Mouse (Mus musculus) midbrain, embryonic 15.5 days (tissue): ENCODE measurements around the gene Gm20388. TPM values are rescaled to one million over a fixed set of nuclear protein-coding genes. Genes with fewer than 3 reads are reported as not detected.

Source experiments
- ATAC-seq: fragments of 200-750 bp; cut with Nextera tagmentation; replicated peaks from 2 replicates; pipeline ENCODE4 v1.8.0; 2017; ENCODE audit warnings: moderate TSS enrichment
- H3K27ac ChIP-seq: fragments of 300-500 bp; sonication (generic); 2 replicates; pipeline ENCODE4 v1.5.1; 2015; ENCODE audit warnings: mild to moderate bottlenecking, inconsistent platforms
- H3K27me3 ChIP-seq: fragments of 300-500 bp; sonication (generic); replicated peaks from 2 replicates; pipeline ENCODE4 v1.6.1; 2015; ENCODE audit warnings: inconsistent platforms
- H3K36me3 ChIP-seq: fragments of 300-500 bp; sonication (generic); replicated peaks from 2 replicates; pipeline ENCODE4 v1.6.1; 2015; ENCODE audit warnings: inconsistent platforms
- H3K4me1 ChIP-seq: fragments of 300-500 bp; sonication (generic); 2 replicates; pipeline ENCODE4 v1.6.1; 2015; ENCODE audit warnings: inconsistent platforms
- H3K4me2 ChIP-seq: fragments of 300-500 bp; sonication (generic); 2 replicates; pipeline ENCODE4 v1.6.1; 2015; ENCODE audit warnings: inconsistent platforms, mild to moderate bottlenecking, moderate library complexity
- H3K4me3 ChIP-seq: fragments of 300-500 bp; sonication (generic); 2 replicates; pipeline ENCODE4 v1.5.1; 2015; ENCODE audit warnings: mild to moderate bottlenecking, inconsistent platforms
- H3K9ac ChIP-seq: fragments of 300-500 bp; sonication (generic); 2 replicates; pipeline ENCODE4 v1.6.1; 2015; ENCODE audit warnings: mild to moderate bottlenecking, inconsistent platforms
- H3K9me3 ChIP-seq: fragments of 300-500 bp; sonication (generic); 2 replicates; pipeline ENCODE4 v1.6.1; 2016; ENCODE audit warnings: inconsistent platforms
- WGBS: fragments of 180-500 bp; shearing (Covaris S2); methylation state at CpG from one replicate; pipeline ENCODE4 v1.1.7; 2015; ENCODE audit warnings: mixed read lengths; 5-methylcytosine and 5-hydroxymethylcytosine counted together
- polyA plus RNA-seq: library from polyadenylated mRNA; unstranded; fragments of >200 nt; fragmentation: Nextera tagmentation; extraction: Ambion mirVana; gene quantifications from 2 replicates; pipeline ENCODE4 v1.2.1, GENCODE M21; 2015

Gm20388 gene
- polyA plus RNA-seq, 1 experiment from 2014 or later, result 5.6 TPM

GRCm38 (mm10) chr8:122665667-122666316, 2755.2 kb downstream of the Gm20388 start:
- peaks cover 71% of the 10 kb centered on the region for H3K4me1 ChIP-seq

GRCm38 (mm10) chr8:122666338-122666764, 2755.7 kb downstream of the Gm20388 start:
- Histone ChIP-seq H3K36me3 (no peaks in the 10 kb centered on the region), H3K27ac (peak overlapping the region; percentile 61), H3K4me1 (peaks cover 71% of the 10 kb centered on the region), H3K9ac (no peak overlapping the region), H3K4me2 (peak overlapping the region; percentile 7; the same call in 1 of the 2 replicates), H3K27me3 (no peaks in the 10 kb centered on the region), H3K9me3 (no peaks in the 10 kb centered on the region), H3K4me3 (no peak overlapping the region)
- 0 out of 2 replicates have a peak, but pooled peaks have one; percentile 21 for ATAC-seq
- 43% methylated on average over 9 of the region's 9 CpGs for WGBS

More at GRCm38 (mm10) chr8:122665667-122666316, 2755.2 kb downstream of the Gm20388 start:
- no peak overlapping the region for H3K9ac ChIP-seq
- peak overlapping the region; percentile 40; the same call in 1 of the 2 replicates for H3K27ac ChIP-seq
- H3K4me3 ChIP-seq, result no peak overlapping the region
- peak overlapping the region; percentile 13; the same call in 1 of the 2 replicates for H3K4me2 ChIP-seq
- no peaks in the 10 kb centered on the region for H3K36me3 ChIP-seq
- peak; percentile 54 for ATAC-seq
- no peaks in the 10 kb centered on the region for H3K27me3 ChIP-seq
- WGBS, result 50% methylated on average over 13 of the region's 14 CpGs
- H3K9me3 ChIP-seq, result no peaks in the 10 kb centered on the region

- Histone ChIP-seq H3K4me3 (no peak overlapping the region), H3K9ac (no peak overlapping the region), H3K27me3 (no peaks in the 10 kb centered on the region), H3K4me2 (peak overlapping the region; percentile 7; the same call in 1 of the 2 replicates), H3K36me3 (no peaks in the 10 kb centered on the region), H3K4me1 (peaks cover 72% of the 10 kb centered on the region), H3K27ac (peak overlapping the region; percentile 61), H3K9me3 (no peaks in the 10 kb centered on the region)
- WGBS, result 57% methylated on average over 12 of the region's 12 CpGs
- ATAC-seq, result no peak
Observed at GRCm38 (mm10) chr8:122666827-122667226, 2756.2 kb downstream of the Gm20388 start.

- no peak overlapping the region for H3K4me3 ChIP-seq
Observed at GRCm38 (mm10) chr8:122667854-122668253, 2757.2 kb downstream of the Gm20388 start.

GRCm38 (mm10) chr8:122669370-122669769, 2758.7 kb downstream of the Gm20388 start:
- Histone ChIP-seq H3K9ac (no peak overlapping the region), H3K9me3 (no peaks in the 10 kb centered on the region), H3K36me3 (no peaks in the 10 kb centered on the region), H3K4me3 (no peak overlapping the region), H3K27ac (no peak overlapping the region), H3K4me2 (no peak overlapping the region), H3K4me1 (peaks cover 81% of the 10 kb centered on the region), H3K27me3 (no peaks in the 10 kb centered on the region)
- no peak for ATAC-seq
- WGBS, result 15% methylated on average over 5 of the region's 5 CpGs

More at GRCm38 (mm10) chr8:122667854-122668253, 2757.2 kb downstream of the Gm20388 start:
- Histone ChIP-seq H3K9me3 (no peaks in the 10 kb centered on the region), H3K4me1 (peaks cover 77% of the 10 kb centered on the region), H3K36me3 (no peaks in the 10 kb centered on the region), H3K27me3 (no peaks in the 10 kb centered on the region), H3K27ac (no peak overlapping the region), H3K9ac (no peak overlapping the region), H3K4me2 (no peak overlapping the region)
- WGBS, result 69% methylated on average over 11 of the region's 11 CpGs
- ATAC-seq, result no peak

GRCm38 (mm10) chr8:122670001-122670400, 2759.4 kb downstream of the Gm20388 start:
- Histone ChIP-seq H3K4me3 (no peak overlapping the region), H3K4me1 (peaks cover 82% of the 10 kb centered on the region), H3K27me3 (no peaks in the 10 kb centered on the region), H3K4me2 (peak overlapping the region; percentile 6; the same call in 1 of the 2 replicates), H3K9me3 (no peaks in the 10 kb centered on the region), H3K36me3 (no peaks in the 10 kb centered on the region), H3K9ac (no peak overlapping the region), H3K27ac (no peak overlapping the region)
- 19% methylated on average over 11 of the region's 11 CpGs for WGBS
- ATAC-seq, result no peak

- H3K9ac ChIP-seq, result no peak overlapping the region
- no peak for ATAC-seq
- H3K9me3 ChIP-seq, result no peaks in the 10 kb centered on the region
- H3K27ac ChIP-seq, result no peak overlapping the region
- peaks cover 82% of the 10 kb centered on the region for H3K4me1 ChIP-seq
- H3K36me3 ChIP-seq, result no peaks in the 10 kb centered on the region
- WGBS, result 43% methylated on average over 3 of the region's 3 CpGs
- no peak overlapping the region for H3K4me3 ChIP-seq
- no peak overlapping the region for H3K4me2 ChIP-seq
- no peaks in the 10 kb centered on the region for H3K27me3 ChIP-seq
Observed at GRCm38 (mm10) chr8:122670718-122671117, 2760.1 kb downstream of the Gm20388 start.

GRCm38 (mm10) chr8:122671894-122672293, 2761.3 kb downstream of the Gm20388 start:
- 69% methylated on average over 6 of the region's 6 CpGs for WGBS
- no peak overlapping the region for H3K9ac ChIP-seq
- H3K4me1 ChIP-seq, result peaks cover 83% of the 10 kb centered on the region
- no peak for ATAC-seq
- no peak overlapping the region for H3K4me3 ChIP-seq
- H3K27me3 ChIP-seq, result no peaks in the 10 kb centered on the region
- no peaks in the 10 kb centered on the region for H3K9me3 ChIP-seq
- no peak overlapping the region for H3K27ac ChIP-seq
- no peak overlapping the region for H3K4me2 ChIP-seq
- no peaks in the 10 kb centered on the region for H3K36me3 ChIP-seq

GRCm38 (mm10) chr8:122673989-122674388, 2763.3 kb downstream of the Gm20388 start:
- Histone ChIP-seq H3K36me3 (no peaks in the 10 kb centered on the region), H3K9me3 (no peaks in the 10 kb centered on the region), H3K4me2 (peak overlapping the region; percentile 77), H3K9ac (no peak overlapping the region), H3K4me1 (peaks cover 83% of the 10 kb centered on the region), H3K4me3 (no peak overlapping the region), H3K27me3 (no peaks in the 10 kb centered on the region), H3K27ac (no peak overlapping the region)
- WGBS, result 84% methylated on average over 12 of the region's 12 CpGs
- ATAC-seq, result no peak

- 44% methylated on average over 7 of the region's 7 CpGs for WGBS
- Histone ChIP-seq H3K4me1 (peaks cover 87% of the 10 kb centered on the region), H3K4me2 (peak overlapping the region; percentile 77), H3K27me3 (no peaks in the 10 kb centered on the region), H3K4me3 (peak overlapping the region; percentile 88), H3K27ac (no peak overlapping the region; the same call in 1 of the 2 replicates), H3K9ac (no peak overlapping the region), H3K9me3 (no peaks in the 10 kb centered on the region), H3K36me3 (no peaks in the 10 kb centered on the region)
- no peak for ATAC-seq
Observed at GRCm38 (mm10) chr8:122674999-122675398, 2764.4 kb downstream of the Gm20388 start.

- Histone ChIP-seq H3K36me3 (no peaks in the 10 kb centered on the region), H3K4me2 (peak overlapping the region; percentile 77), H3K27ac (peak overlapping the region; percentile 95), H3K27me3 (no peaks in the 10 kb centered on the region), H3K4me3 (peak overlapping the region; percentile 88), H3K4me1 (peaks cover 87% of the 10 kb centered on the region), H3K9ac (peak overlapping the region; percentile 84), H3K9me3 (no peaks in the 10 kb centered on the region)
- WGBS, result 54% methylated on average over 17 of the region's 17 CpGs
- ATAC-seq, result no peak
Observed at GRCm38 (mm10) chr8:122675596-122676420, 2765.2 kb downstream of the Gm20388 start.
